Comparison of ENCODE assay signal across 34 mouse cellular contexts in genomic region chr2:109374881-109375280, GRCm38 (mm10).
"Had no signal": no experiment of that assay in that cellular context is flagged by ENCODE, and none has a peak within 500 bp of the region (broad histone marks: within the 10 kb centered on the region; RNA-seq: fewer than 3 reads in every experiment).

No protein-coding gene starts in this region.

- H3K4me2 ChIP-seq: heart, embryonic 11.5 days; heart, embryonic 12.5 days; heart, embryonic 13.5 days; heart, embryonic 15.5 days; hindbrain, embryonic 12.5 days; hindbrain, embryonic 13.5 days; hindbrain, embryonic 14.5 days; hindbrain, embryonic 15.5 days; intestine, embryonic 15.5 days; kidney, embryonic 15.5 days had no signal

- H3K27ac ChIP-seq: heart, embryonic 13.5 days; heart, embryonic 15.5 days; hindbrain, embryonic 10.5 days; hindbrain, embryonic 12.5 days; hindbrain, embryonic 13.5 days; hindbrain, embryonic 14.5 days; hindbrain, embryonic 15.5 days; hindbrain, postnatal 0 days; intestine, embryonic 15.5 days; kidney, embryonic 15.5 days; kidney, postnatal 0 days; layer of hippocampus, adult 2 months; left cerebral cortex, adult 2 months had no signal

- H3K9ac ChIP-seq: heart, embryonic 12.5 days; heart, embryonic 13.5 days; heart, embryonic 15.5 days; hindbrain, embryonic 12.5 days; hindbrain, embryonic 13.5 days; hindbrain, embryonic 14.5 days; hindbrain, embryonic 15.5 days; intestine, embryonic 15.5 days; kidney, embryonic 15.5 days had no signal

- H3K27me3 ChIP-seq: heart, embryonic 12.5 days; heart, embryonic 13.5 days; heart, embryonic 15.5 days; hindbrain, embryonic 12.5 days; hindbrain, embryonic 13.5 days; hindbrain, embryonic 15.5 days; intestine, embryonic 15.5 days; kidney, embryonic 15.5 days had no signal

- ATAC-seq: hindbrain, embryonic 16.5 days; hindbrain, postnatal 0 days; inflammation-experienced regulatory T-cells, adult 6 months; intestine, embryonic 15.5 days; intestine, embryonic 16.5 days had no signal

- H3K4me1 ChIP-seq: heart, embryonic 12.5 days; heart, embryonic 13.5 days; heart, embryonic 15.5 days; hindbrain, embryonic 10.5 days; hindbrain, embryonic 12.5 days; hindbrain, embryonic 13.5 days; hindbrain, embryonic 15.5 days; intestine, embryonic 15.5 days; kidney, embryonic 15.5 days had no signal

- H3K36me3 ChIP-seq: heart, embryonic 12.5 days; heart, embryonic 13.5 days; heart, embryonic 15.5 days; hindbrain, embryonic 10.5 days; hindbrain, embryonic 12.5 days; hindbrain, embryonic 13.5 days; hindbrain, embryonic 15.5 days; intestine, embryonic 15.5 days; kidney, embryonic 15.5 days had no signal

- H3K9me3 ChIP-seq: heart, embryonic 12.5 days; heart, embryonic 13.5 days; heart, embryonic 15.5 days; hindbrain, embryonic 10.5 days; hindbrain, embryonic 12.5 days; hindbrain, embryonic 13.5 days; hindbrain, embryonic 15.5 days; intestine, embryonic 15.5 days; kidney, embryonic 15.5 days had no signal

- H3K4me3 ChIP-seq: heart, embryonic 12.5 days; heart, embryonic 13.5 days; heart, embryonic 15.5 days; hindbrain, embryonic 10.5 days; hindbrain, embryonic 12.5 days; hindbrain, embryonic 13.5 days; hindbrain, embryonic 15.5 days; intestine, embryonic 15.5 days; kidney, embryonic 15.5 days; layer of hippocampus, adult 2 months; left cerebral cortex, adult 2 months had no signal

- DNase-seq: heart, postnatal 10 days; heart, postnatal 14 days; heart, postnatal 36 days; heart, postnatal 4 days; kidney, adult 11 months; kidney, adult 18-20 months; kidney, adult 2 months; kidney, adult 8-10 months; kidney, adult 9 months; kidney, postnatal 10 days; kidney, postnatal 14 days; kidney, postnatal 25 days; kidney, postnatal 36 days; kidney, postnatal 4 days; layer of hippocampus, adult 9-11 months; layer of hippocampus, postnatal 36 days had no signal
